Mouse (Mus musculus) left cerebral cortex, postnatal 10 days (tissue): ENCODE results near the gene Magel2. TPM values are rescaled to one million over a fixed set of nuclear protein-coding genes. Genes with fewer than 3 reads are reported as not detected.

ENCODE experiments used
- DNase-seq, 2 experiments: peaks; one replicate each; pipeline ENCODE4 v3.0.0; 2021 to 2022; ENCODE audit warnings: low spot score in 2 of 2, mixed read lengths in 1 of 2; ENCODE audit errors: extremely low spot score in 1 of 2
- intact Hi-C: fragments of 180-260 bp; cut with DNase I; formaldehyde crosslinking; loops from one replicate; pipeline ENCODE4 v1.15.1; 2025
- total RNA-seq, 2 experiments: library from RNA; stranded (reverse); gene quantifications; 2 replicates each; pipeline ENCODE4 v1.2.3; 2021

Gene Magel2
- 1 to 10 TPM; 6.3 to 6.8 TPM for total RNA-seq

DNA sequence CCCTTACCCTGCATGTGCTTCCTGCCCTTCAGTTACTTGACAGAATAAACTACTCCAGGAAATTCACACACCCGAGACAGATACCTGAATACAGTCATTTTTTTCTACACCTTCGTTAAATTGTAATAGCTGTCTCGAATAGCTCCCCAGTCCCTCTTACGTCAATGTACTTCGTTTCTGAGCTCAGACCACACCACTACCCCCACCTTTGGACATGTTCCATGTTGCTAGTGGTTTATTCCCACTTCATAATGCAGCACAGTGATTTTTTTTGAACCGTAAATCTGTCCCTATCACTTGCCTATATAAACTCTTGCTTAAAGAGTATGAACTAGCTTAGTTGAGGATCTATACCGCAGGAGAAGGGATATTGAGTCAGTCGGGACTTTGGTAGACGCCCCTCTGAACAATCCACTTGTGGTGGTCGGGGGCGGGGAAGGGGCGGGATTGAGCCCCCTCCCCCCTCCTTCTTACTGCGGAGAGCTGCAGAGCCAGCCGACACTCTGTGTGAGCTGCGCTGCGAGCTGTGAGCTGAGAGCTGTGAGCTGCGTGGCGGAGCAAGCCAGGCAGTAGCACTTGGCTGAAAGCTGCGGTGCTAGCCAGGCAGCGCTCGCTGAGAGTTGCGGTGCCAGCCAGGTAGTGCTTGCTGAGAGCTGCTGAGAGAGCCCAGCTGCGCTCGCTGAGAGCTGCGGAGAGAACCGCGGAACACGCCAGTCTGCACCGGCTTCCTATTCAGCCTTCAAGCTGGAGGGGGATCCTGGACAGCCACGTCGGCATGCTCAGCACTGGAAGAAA, at the start of gene Magel2:
Magel2 (plus strand) TSS at position 501 of the 795 bp plus-strand sequence.
- intact Hi-C loops, result no loop called here
- DNase-seq, result peak; percentile 22 to 49

DNA sequence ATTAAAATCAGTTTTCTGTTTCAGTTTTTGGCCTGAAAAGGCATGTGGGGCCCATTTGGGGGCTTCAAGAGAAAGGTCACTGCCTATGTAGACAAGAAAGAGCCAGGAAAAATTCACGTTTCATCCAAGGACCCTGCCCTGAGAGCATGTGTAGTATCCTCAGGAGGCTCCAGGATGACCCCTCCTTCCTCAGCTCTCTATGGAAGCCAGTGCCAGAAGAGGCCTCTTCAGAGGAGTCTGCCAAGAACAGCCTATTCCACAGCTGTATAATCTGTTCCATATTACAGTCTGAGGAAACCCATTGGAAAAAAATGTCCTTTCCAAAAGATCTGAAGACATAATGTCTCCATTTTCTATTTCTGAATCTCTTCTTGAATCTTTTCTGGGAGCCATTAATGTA, 31.4 kb upstream of the Magel2 start:
- DNase-seq, result no peak
- intact Hi-C loops, result no loop called here

DNA sequence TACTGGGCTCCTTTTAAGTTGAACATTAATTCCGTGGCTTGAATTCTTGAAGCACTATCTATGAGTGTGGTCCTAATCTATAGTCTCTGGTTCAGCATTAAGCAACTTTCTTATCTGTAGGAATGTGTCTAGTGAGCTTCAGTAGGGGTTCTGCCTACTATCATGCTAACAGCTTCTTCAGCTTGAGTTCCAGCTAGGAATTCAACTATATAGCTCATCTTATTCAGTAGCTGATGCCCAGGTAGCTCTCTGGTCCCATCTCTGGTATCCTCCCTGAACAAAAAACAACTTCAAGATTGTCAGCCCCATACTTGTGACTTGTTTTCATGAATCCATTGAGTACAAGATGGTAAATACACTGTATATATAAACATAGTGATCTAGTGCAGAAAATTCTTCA, 30.5 kb upstream of the Magel2 start, which contains the start of gene Ndn:
Ndn (plus strand) TSS at position 301 of the 400 bp plus-strand sequence.
- no peak for DNase-seq
- intact Hi-C loops, result no loop called here

DNA sequence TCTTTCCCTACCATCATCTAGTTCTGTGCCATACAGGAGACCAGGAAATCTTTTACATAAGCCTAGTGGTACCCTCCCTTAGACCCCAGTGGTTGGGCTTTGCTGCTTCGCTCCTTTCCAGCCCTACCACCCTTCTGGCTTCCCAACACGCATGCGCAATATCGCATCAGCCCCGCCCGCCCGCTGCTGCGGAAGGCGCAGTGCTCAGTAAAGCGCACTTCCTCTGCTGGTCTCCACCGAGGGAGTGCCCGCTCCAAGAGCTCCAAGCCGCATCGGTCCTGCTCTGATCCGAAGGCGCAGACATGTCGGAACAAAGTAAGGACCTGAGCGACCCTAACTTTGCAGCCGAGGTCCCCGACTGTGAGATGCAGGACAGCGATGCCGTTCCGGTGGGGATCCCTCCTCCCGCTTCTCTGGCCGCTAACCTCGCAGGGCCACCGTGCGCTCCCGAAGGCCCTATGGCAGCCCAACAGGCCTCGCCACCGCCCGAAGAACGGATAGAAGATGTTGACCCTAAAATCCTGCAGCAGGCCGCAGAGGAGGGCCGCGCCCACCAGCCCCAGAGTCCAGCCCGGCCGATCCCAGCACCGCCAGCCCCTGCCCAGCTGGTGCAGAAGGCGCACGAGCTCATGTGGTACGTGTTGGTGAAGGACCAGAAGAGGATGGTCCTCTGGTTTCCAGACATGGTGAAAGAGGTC, 28.6 kb upstream of the Magel2 start:
- peak; percentile 72 to 87 for DNase-seq
- intact Hi-C loops, result no loop called here

DNA sequence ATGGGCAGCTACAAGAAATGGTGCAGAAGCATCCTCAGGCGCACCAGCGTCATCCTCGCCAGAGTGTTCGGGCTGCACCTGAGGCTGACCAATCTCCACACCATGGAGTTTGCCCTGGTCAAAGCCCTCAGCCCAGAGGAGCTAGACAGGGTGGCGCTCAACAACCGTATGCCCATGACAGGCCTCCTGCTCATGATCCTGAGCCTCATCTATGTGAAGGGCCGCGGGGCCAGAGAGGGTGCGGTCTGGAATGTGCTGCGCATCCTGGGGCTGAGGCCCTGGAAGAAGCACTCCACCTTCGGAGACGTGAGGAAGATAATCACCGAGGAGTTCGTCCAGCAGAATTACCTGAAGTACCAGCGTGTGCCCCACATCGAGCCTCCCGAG, 28.0 kb upstream of the Magel2 start:
- intact Hi-C loops, result no loop called here
- peak in 1 of 2 experiments; percentile 15 for DNase-seq

DNA sequence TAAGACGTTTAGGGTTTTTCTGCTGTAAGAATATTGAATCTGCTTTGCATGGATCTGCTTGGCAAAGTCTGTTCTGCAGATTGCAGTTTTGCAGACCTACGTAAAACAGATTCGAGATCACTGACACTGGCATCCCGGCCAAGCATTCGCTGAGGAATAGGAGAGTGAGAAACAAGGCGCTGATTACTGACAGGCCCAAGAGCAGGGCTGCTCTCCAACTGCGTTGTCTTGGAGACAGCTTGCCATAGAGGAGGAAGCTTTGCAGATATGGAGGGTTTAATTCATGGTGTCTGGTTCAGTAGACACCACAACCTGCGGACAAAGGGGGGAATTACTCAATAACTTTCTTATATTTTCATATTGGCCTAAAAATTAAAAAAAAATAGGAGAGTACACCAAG, 25.5 kb upstream of the Magel2 start:
- peak; percentile 2 to 15 for DNase-seq
- intact Hi-C loops, result no loop called here

DNA sequence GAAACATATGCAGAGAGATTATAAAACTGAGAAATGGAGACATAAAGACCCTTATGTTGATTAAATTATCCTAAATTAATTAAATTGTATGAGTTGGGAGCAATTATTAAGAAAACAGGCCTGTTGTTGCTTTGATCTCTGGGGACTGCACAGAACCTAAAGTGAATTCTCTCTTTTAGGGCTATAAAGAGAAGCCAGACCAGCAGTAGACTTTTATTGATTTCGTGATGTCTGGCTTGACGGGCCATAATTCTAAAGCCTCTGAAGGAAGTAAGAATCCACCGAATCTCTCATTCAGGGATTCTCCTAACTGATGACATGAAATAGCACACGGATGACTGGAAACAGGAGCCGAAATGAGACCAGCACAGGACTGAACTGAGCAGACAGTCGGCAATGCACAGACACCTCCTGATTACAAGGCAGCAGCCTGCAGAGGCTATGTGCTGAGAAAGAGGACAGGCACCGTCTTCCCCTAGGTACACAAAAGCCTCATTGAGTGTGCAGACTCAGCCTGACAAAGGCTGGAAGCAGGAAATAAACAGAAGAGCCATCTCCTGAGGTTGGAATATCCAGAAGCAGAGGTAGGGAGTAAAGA, 11.7 kb upstream of the Magel2 start:
- no peak for DNase-seq
- intact Hi-C loops, result no loop called here

DNA sequence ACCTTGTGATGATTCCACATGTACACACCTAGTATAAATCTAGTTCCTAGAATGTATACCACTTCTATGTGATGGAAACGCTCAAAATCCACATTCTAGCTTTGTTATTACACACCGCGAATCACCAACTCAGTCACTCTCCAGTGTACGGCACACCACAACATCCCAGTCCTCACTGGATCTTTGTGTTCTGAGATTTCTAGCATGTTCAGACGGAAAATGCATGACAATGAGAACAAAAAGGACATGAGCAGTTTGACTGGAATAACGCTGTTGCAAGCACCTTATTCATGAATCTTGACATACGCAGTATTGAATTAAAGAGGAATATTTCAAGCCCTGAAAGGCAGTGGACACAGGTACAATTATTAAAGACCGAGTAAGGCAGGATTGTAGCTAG, 10.1 kb upstream of the Magel2 start:
- DNase-seq, result no peak
- intact Hi-C loops, result no loop called here

DNA sequence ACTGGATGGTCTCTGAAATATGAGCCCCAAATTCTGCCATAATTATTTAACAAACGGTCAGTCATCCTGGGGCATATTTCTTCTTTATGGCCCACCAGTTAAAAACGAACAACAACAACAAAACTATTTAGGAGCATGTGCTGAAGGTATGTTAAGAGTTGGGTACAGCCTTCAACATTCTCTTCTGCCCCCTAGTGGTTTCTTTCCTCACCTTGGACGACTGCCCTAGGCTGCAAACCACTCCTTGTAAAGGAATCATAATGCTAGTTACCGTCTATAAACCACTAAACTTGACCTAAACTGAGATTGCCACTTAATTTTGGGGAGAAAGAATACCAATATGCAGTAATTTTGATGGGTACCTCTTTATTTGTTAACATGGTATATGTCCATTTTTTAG, 1.2 kb upstream of the Magel2 start:
- intact Hi-C loops, result no loop called here
- no peak for DNase-seq

DNA sequence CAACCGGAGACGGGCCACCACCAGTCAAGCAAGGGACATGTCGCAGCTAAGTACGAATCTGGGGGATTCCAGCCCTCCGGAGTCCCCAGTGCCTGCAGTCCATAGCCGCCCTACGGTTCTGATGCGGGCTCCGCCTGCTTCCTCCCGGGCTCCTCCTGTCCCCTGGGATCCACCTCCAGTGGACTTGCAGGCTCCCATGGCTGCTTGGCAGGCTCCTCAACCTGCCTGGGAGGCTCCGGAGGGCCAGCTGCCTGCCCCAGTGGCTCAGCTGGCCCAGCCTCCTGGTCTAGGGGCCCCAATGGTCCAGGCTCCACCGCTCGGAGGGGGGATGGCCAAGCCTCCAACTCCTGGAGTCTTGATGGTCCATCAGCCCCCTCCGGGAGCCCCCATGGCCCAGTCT, 503 bp downstream of the Magel2 start:
- intact Hi-C loops, result no loop called here
- peak in 1 of 2 experiments; percentile 29 for DNase-seq

DNA sequence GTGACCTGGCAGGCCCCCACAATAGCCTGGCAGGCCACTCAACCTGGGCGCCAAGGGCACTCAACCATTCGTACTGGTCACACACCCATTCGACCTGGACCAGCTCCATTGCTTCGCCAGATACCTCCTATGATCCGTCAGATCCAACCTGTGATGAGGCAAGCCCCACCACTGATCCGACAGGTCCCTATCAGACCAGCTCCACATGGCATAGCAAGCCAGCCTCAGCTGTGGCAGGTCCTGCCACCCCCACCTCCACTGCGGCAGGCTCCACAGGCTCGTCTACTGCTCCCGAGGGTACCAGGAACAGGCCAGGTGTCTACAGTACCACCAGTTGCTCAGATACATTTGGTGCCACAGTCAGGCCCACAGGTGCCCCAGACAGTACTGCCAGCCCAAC, 1.7 kb downstream of the Magel2 start:
- intact Hi-C loops, result loop anchor here (2.0 kb wide), 1 partner anchor 148 kb away; no protein-coding TSS in a partner anchor
- DNase-seq, result no peak

DNA sequence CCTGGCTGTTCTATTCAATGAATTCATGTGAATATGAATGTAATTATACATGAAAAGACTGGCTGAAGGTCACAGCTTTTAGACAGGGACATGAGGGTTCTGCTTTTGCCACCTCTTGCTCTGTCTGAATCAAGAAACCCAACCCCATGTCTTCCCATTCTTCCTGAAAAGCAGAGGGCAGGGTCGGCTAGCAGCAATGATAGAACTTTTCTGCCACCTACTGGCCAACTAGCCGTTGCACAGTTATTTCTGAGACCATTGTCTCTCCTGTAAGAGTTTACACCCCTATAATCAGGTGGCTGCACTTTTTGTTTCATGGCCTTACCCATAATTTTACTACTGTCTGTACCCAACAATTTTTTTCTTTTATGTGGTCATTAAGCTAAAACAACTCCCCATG, 5.6 kb downstream of the Magel2 start:
- intact Hi-C loops, result no loop called here
- DNase-seq, result peak; percentile 20 to 29

DNA sequence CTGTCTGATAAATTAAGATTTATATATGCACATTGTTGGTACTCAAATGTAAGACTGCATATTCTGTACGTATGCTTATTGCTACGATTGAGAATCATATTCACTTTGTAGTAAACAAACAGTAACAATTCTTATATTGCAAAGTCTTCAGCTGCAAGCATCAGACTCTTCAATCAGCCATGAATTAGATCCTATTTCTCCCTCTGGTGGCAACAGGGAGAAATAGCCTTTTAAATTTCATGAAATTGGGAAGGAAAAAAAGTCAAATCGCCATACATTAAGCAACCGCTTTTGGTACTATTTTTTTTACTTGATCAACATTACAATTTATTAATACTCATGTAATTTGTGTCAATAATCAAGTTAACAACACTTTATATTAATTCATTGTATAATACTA, 11.5 kb downstream of the Magel2 start:
- intact Hi-C loops, result no loop called here
- DNase-seq, result no peak

DNA sequence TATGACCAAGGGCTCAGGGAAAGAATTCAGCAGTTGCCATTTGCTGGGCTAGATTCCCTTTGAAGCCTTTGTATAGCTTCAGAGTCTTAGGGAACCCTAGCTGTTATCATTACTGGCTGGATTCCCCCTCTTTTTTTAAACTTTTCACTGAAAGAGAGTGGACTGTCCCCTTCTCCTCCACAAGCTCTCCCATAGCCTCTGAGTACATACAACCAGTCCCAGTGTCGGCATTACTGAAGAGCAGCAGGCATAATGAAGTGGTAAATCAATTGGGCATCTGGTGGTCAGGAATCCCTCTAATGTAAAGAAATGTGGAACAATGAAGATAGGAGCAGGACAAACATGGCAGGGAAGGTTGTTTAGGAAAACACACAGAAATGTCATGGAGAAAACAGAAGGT, 15.4 kb downstream of the Magel2 start:
- intact Hi-C loops, result no loop called here
- DNase-seq, result no peak

DNA sequence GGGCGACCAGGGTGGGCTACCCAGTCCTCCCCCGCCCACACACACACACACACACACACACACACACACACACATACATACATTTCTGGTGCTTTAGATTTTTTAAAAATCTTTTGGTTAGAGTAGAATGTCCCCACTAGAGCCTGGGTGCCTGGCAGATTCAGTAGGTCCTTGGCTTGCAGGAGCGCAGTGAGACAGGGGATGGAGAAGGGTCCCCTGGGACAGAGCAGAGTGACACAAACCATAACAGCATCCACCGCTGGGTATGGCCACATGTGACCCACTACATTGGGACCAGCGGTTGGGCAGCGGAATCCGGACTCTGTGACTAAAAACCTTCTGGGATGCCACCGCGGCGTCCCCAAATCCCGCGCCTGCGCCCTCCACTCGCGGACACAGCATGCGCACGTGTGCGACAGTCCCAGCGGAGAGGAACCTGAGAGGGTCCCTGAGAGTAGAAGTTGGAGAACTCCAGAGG, 29.8 kb downstream of the Magel2 start:
- DNase-seq, result peak; percentile 23 to 56

DNA sequence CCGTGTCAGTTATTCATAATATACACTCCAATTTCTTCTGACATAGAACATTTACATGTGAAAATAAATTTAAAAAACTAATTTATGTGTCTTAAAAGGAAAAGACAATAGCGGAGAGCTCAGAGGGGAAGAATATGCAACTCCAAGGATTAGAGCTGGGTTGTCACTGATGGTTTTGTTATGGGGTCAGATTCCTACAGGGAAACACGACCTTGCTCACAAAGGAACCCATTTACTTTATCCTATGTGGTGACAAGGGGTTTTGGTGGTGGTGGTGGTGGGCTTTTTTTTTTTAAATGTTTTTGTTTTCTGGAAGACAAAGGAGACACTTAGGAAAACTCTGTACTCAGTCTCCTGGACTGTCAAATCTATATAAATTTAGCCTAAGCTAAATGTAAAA, 31.0 kb downstream of the Magel2 start:
- no peak for DNase-seq
- intact Hi-C loops, result no loop called here

More for the DNA sequence above, 29.8 kb downstream of the Magel2 start:
- intact Hi-C loops, result no loop called here

DNA sequence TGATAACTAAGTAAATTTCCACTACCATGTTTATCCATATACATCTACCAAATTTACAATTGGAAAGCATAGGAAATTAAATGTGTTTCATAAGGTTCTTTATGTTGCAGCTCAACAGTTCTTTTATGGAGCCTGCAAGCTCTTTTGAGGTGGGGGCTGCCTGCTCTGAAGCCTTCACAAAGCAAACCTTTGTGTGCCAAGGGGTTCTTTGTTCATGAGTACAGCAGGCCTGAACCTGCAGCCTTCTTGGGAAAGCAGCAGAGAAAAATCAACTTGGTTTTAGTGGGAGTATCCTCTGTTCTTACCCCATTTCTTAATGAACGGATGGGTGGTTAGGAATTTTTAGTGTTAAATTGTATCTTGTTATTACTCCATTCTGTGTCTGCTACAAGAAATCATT, 38.4 kb downstream of the Magel2 start:
- intact Hi-C loops, result no loop called here
- DNase-seq, result no peak

DNA sequence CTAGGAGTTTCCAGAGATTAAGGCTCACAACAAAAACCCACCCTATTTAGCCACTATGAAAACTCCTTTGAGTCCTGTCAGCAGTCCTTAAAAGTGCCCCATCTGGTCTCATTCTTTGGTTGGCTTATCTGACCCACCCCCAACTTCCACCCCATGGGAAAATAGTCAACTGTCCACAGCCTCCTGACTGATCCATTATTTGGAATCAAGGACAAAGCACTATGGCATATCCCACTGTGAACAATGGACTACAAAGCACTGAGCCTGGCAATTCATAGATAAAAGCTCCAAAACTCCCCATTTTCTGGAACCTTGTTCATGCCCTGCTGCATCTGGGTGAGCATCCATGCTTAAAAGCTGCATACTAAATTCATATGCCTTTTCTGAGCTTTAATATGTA, 39.4 kb downstream of the Magel2 start:
- DNase-seq, result no peak
- intact Hi-C loops, result no loop called here

DNA sequence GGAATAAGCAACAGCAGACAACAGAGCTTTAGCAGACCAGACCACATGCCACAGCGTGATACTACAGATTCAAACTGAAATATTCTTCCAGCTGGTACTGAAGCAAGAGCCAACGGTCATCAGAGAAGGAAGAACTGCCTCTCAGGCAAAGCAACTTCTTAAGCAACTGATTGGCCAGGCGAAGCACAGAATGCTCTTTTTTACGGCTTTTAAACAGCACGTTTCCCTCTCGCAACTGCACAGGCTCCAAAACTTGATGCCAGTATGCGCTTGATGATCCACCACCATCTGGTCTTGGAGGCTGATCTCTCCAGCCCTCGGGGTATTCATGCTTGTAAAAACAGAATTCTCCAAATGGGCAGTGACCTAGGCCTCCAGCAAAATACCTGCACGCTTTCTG, 41.5 kb downstream of the Magel2 start:
- DNase-seq, result no peak
- intact Hi-C loops, result no loop called here

DNA sequence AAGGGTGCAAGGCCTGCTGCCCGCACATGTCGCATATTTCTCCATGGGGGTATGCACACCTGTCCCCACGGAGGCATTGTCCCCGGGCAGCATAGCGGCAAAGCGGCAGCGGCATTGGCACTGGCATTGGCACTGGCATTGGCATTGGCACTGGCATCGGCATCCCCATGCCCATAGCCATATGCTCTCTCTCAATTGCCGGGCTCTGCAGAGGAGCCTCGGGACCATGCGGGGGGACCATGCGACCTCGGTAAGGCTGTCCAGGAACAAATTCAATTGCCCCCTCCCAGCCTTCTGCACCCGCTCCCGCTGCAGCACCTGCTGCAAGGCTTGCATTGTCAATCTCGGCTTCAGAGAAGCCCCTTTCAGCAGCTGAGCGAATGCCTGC, 42.3 kb downstream of the Magel2 start:
- intact Hi-C loops, result no loop called here
- peak in 1 of 2 experiments; percentile 31 for DNase-seq
